Mouse (Mus musculus) embryonic fibroblast, embryonic 13.5 days (primary cell): ENCODE data around the gene Dll4. TPM values are rescaled to one million over a fixed set of nuclear protein-coding genes. Genes with fewer than 3 reads are reported as not detected.

Experiments
- H3K27ac ChIP-seq: 2 replicates; pipeline ENCODE4 v1.5.1; 2012; ENCODE audit warnings: low read length, control low read depth, inconsistent platforms; ENCODE audit not compliant: insufficient read depth
- H3K4me1 ChIP-seq: 2 replicates; pipeline ENCODE4 v1.6.1; 2011; ENCODE audit warnings: low read length; ENCODE audit not compliant: control insufficient read depth, insufficient read depth
- H3K4me3 ChIP-seq: 2 replicates; pipeline ENCODE4 v1.5.1; 2011; ENCODE audit warnings: mild to moderate bottlenecking, control low read depth, low read length; ENCODE audit not compliant: insufficient read depth
- CTCF ChIP-seq: IDR thresholded peaks from 2 replicates; pipeline ENCODE4 v1.5.1; 2011; ENCODE audit warnings: mild to moderate bottlenecking, control low read depth, low read length, moderate library complexity, borderline replicate concordance; ENCODE audit not compliant: insufficient read depth
- POLR2A ChIP-seq: IDR thresholded peaks from 2 replicates; pipeline ENCODE4 v1.6.1; 2011; ENCODE audit warnings: low read depth, mild to moderate bottlenecking, control low read depth, low read length, moderate library complexity
- polyA plus RNA-seq: library from polyadenylated mRNA; stranded (reverse); fragments of >200 nt; gene quantifications from 2 replicates; pipeline ENCODE4 v1.2.4, GENCODE M21; 2011; ENCODE audit warnings: low read depth; ENCODE audit not compliant: missing spikeins, insufficient read length

Dll4 gene
- polyA plus RNA-seq, 1 experiment: not detected

DNA sequence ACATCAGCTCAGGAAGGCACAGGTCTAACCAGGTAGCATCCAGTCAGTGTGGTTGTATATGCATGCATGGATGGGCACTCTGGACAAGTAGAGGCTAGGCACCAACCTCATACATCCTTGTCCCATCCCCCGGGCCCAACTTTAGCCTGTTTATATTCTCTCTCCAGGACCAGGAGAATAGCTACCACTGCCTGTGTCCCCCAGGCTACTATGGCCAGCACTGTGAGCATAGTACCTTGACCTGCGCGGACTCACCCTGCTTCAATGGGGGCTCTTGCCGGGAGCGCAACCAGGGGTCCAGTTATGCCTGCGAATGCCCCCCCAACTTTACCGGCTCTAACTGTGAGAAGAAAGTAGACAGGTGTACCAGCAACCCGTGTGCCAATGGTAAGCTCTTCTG is 5.2 kb downstream of the Dll4 start:
- no peak for TF ChIP-seq POLR2A
- no peak for TF ChIP-seq CTCF
- Histone ChIP-seq H3K4me1 (no peaks in the 10 kb centered on the region), H3K27ac (no peak overlapping the region)

DNA sequence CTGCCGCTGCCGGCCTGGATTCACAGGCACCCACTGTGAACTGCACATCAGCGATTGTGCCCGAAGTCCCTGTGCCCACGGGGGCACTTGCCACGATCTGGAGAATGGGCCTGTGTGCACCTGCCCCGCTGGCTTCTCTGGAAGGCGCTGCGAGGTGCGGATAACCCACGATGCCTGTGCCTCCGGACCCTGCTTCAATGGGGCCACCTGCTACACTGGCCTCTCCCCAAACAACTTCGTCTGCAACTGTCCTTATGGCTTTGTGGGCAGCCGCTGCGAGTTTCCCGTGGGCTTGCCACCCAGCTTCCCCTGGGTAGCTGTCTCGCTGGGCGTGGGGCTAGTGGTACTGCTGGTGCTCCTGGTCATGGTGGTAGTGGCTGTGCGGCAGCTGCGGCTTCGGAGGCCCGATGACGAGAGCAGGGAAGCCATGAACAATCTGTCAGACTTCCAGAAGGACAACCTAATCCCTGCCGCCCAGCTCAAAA is 6.6 kb downstream of the Dll4 start:
- no peak overlapping the region for H3K27ac ChIP-seq
- TF ChIP-seq CTCF (no peak), POLR2A (no peak)
- H3K4me3 ChIP-seq: no peak overlapping the region
- no peaks in the 10 kb centered on the region for H3K4me1 ChIP-seq

More for the DNA sequence above, 5.2 kb downstream of the Dll4 start:
- H3K4me3 ChIP-seq: no peak overlapping the region

DNA sequence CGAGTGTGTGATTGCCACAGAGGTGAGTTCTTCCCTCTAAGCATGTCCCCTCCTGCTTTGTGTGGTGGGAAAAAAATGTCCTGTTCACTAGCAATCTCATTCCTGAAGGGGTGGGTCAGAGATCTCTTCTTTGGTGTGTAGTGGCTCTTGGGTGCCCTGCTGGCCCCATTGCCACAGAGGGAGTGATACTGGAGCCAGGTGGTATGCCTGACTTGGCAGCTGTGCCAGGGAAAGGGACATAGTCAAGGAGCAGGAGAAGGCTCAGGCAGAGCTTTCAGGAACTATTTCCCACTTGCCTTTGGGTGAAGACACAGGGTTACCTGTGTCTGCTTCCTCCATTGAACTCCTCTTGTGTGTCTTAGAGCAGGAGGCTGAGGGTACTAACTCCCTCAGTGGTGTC is 8.6 kb downstream of the Dll4 start:
- Histone ChIP-seq H3K27ac (no peak overlapping the region), H3K4me1 (no peaks in the 10 kb centered on the region), H3K4me3 (no peak overlapping the region)
- TF ChIP-seq POLR2A (no peak), CTCF (no peak)

DNA sequence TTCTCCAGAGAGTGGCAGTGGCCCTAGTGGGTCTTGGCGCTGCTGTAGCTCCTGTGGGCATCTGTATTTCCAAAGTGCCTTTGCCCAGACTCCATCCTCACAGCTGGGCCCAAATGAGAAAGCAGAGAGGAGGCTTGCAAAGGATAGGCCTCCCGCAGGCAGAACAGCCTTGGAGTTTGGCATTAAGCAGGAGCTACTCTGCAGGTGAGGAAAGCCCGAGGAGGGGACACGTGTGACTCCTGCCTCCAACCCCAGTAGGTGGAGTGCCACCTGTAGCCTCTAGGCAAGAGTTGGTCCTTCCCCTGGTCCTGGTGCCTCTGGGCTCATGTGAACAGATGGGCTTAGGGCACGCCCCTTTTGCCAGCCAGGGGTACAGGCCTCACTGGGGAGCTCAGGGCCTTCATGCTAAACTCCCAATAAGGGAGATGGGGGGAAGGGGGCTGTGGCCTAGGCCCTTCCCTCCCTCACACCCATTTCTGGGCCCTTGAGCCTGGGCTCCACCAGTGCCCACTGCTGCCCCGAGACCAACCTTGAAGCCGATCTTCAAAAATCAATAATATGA is 9.5 kb downstream of the Dll4 start:
- no peak overlapping the region for H3K27ac ChIP-seq
- no peaks in the 10 kb centered on the region for H3K4me1 ChIP-seq
- TF ChIP-seq POLR2A (no peak), CTCF (no peak)
- H3K4me3 ChIP-seq: no peak overlapping the region

DNA sequence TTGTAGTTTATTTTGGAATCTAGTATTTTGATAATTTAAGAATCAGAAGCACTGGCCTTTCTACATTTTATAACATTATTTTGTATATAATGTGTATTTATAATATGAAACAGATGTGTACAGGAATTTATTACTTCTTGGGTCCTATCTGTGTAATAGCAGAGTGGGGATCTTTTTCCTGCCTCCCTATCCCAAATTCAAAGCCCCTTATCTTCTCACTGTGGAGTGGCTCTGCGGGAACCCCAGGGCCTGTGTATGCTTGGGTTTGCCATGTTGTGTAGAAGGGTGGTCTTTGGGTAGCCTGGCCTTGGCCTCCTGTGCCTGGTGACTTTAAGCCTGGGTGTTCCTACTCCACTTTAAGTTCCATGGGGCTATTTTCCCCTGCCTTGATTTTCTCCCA is 10.0 kb downstream of the Dll4 start:
- TF ChIP-seq CTCF (no peak), POLR2A (no peak)
- H3K4me3 ChIP-seq: no peak overlapping the region
- no peaks in the 10 kb centered on the region for H3K4me1 ChIP-seq
- no peak overlapping the region for H3K27ac ChIP-seq

DNA sequence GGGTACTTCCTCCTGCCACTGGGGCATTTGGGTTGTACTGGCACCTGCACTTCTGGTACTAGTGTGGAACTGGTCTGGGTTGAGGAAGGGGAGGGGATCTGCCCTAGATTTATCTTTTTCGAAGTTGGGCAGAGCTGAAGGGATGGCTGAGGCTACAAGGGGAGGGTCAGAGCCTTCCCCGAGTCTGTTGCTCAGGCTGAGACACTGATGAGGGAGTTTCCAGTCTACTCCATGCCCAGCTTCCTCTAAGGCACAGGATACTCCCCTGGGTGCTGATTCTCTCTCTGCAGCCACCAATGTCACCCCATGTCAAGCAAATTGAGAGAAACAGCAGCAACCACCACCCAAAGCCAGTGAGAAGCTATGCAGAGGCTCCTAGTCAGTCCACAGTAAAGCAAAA is 10.4 kb downstream of the Dll4 start:
- TF ChIP-seq POLR2A (no peak), CTCF (no peak)
- Histone ChIP-seq H3K4me3 (no peak overlapping the region), H3K27ac (no peak overlapping the region), H3K4me1 (no peaks in the 10 kb centered on the region)

DNA sequence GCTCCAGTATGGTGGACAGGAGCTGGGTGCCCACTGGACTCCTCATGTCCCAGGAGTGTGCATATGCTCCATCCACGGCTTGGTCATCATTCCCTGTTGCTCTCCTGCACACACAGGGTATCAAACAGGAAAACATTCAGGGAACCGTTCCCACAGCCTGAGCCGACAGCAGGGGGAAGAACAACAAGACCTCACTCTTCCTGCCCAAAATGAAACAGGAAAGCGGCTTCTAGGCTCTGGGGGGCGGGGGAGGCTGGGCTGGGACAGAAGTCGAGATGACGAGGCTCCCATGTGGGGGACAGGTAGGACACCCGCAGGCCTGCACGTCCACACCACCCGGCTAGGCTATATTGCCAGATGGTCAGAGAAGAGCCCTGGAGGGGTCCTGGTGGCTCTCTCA is 10.9 kb downstream of the Dll4 start:
- Histone ChIP-seq H3K4me1 (no peaks in the 10 kb centered on the region), H3K4me3 (no peak overlapping the region), H3K27ac (no peak overlapping the region)
- TF ChIP-seq CTCF: no peak
- TF ChIP-seq POLR2A: no peak

DNA sequence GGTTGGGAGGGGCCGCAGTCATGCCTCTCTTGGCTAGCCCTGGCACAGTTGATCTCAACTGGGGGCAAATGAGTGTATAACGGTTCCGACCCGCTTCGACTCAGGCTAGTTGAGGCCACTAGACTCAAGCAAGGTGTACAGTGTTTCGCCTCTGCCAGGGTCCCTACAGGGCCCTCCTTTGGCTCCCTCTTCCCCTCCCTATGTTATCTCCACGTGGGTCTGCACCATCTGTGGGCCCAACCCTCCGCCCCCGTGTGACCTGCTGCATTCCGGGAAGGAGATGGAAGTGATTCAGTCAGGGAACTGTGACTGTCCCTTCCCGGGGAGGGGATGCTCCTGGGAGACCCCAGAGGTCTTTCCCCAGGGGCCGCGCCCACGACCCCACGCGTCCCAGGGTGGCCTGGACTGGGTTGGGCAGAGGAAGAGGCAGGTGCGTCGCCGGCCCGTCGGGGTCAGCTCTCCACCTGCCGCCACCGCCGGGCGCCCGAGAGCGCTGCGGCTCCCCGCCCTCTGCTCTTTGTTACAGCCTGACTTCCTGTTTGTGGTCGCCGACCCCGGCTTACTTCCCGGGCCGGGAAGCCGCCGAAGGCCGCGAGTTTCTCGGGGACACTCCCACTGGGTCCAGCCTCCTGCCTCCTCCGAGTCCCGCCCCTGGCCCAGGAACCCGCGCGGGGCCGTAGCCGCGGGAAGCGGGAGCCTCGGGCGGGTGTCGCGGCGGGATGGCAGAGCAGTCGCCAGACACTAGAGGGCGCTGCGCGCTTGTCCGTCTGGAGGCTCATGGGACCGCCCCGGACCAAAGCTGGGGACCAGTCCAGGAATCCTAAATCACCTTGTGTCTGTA is 12.1 kb downstream of the Dll4 start:
- peak; percentile 63; the same call in 1 of the 2 replicates for TF ChIP-seq CTCF
- peak; percentile 33; the same call in 1 of the 2 replicates for TF ChIP-seq POLR2A
- no peaks in the 10 kb centered on the region for H3K4me1 ChIP-seq
- no peak overlapping the region for H3K27ac ChIP-seq
- H3K4me3 ChIP-seq: peak overlapping the region; percentile 31

DNA sequence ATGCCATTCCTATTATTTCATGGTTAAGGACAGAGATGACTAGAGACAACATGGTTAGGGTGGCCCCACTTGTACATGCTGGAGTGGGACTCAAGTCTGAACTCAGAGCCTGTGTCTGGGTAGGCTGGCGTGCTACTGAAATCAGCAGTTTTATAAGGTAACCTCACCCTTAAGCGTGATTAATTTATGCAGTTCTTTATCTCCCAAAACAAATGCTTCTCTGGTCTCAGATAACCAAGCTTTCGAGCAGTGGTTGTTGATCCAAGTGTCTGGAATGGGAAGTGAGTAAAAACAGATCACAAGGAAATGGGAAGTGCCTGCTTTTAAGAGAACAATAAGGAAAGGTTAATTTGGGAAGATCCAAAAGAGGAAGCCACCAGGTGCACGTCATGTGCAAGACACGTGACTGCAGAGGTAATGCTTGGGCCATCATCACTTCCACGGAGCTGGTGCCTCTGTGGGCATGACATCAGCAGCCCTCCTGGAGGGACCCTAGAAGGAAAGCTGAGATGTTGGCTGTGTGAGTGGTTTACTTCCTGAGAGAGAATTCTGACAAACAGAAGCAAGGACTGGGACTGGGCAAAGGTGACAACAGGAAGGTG is 19.1 kb downstream of the Dll4 start:
- TF ChIP-seq POLR2A (no peak), CTCF (no peak)
- H3K4me1 ChIP-seq: no peaks in the 10 kb centered on the region; the same call in 1 of the 2 replicates
- H3K27ac ChIP-seq: no peak overlapping the region
- no peak overlapping the region for H3K4me3 ChIP-seq
